Mouse (Mus musculus): Measurements from ENCODE around the gene Tmprss11g. TPM values are rescaled to one million over a fixed set of nuclear protein-coding genes. Genes with fewer than 3 reads are reported as not detected.

The Tmprss11g gene
- total RNA-seq, 1 experiment = not detected

GRCm38 (mm10) chr5:86439306-86439705, 79.1 kb downstream of the Tmprss11g start:
- in situ Hi-C loops (cut with MboI; ENCODE audit: low sequenced_read_pairs in 2 of 2, unreplicated experiment in 2 of 2) = loop anchor here in 1 of 2 experiments (25.0 kb wide), 1 partner anchor 223 kb away; no protein-coding TSS in a partner anchor
- Histone ChIP-seq H3K36me3 (ENCODE audit: control insufficient read depth, insufficient read depth, low read length, poor library complexity, severe bottlenecking) (no peaks in the 10 kb centered on the region), H3K9ac (ENCODE audit: insufficient read depth, low read depth, low read length, poor library complexity, severe bottlenecking) (no peak overlapping the region), H3K4me3 (ENCODE audit: insufficient read depth in 1 of 2, low read depth in 1 of 2, low read length in 2 of 2, poor library complexity in 1 of 2, severe bottlenecking in 1 of 2) (no peak overlapping the region), H3K27ac (ENCODE audit: insufficient read depth, low read depth, low read length, poor library complexity, severe bottlenecking) (no peak overlapping the region), H3K4me1 (ENCODE audit: control insufficient read depth in 2 of 2, insufficient read depth in 2 of 2, low read length in 2 of 2, poor library complexity in 1 of 2) (no peaks in the 10 kb centered on the region), H3K9me3 (ENCODE audit: control insufficient read depth, insufficient read depth, low read depth, low read length) (no peaks in the 10 kb centered on the region)
- no peak for DNase-seq (ENCODE audit: low read depth, low spot score)
- TF ChIP-seq CHD2 (IDR thresholded peaks at IDR 0.05; ENCODE audit: low read depth, low read length) (no peak), MAFK (IDR thresholded peaks at IDR 0.05; ENCODE audit: insufficient read depth, low read depth, low read length) (no peak), ZNF384 (IDR thresholded peaks at IDR 0.05; ENCODE audit: low read depth, low read length) (no peak), ZC3H11A (IDR thresholded peaks at IDR 0.05; ENCODE audit: borderline replicate concordance, low read depth, low read length) (no peak), HCFC1 (IDR thresholded peaks at IDR 0.05; ENCODE audit: borderline replicate concordance, insufficient read depth, low read length) (no peak)

GRCm38 (mm10) chr5:86438548-86438947, 79.9 kb downstream of the Tmprss11g start:
- DNase-seq (ENCODE audit: low read depth, low spot score) = no peak
- in situ Hi-C loops (cut with MboI; ENCODE audit: low sequenced_read_pairs in 2 of 2, unreplicated experiment in 2 of 2) = loop anchor here in 1 of 2 experiments (25.0 kb wide), 1 partner anchor 224 kb away; no protein-coding TSS in a partner anchor
- Histone ChIP-seq H3K9ac (ENCODE audit: insufficient read depth, low read depth, low read length, poor library complexity, severe bottlenecking) (no peak overlapping the region), H3K27ac (ENCODE audit: insufficient read depth, low read depth, low read length, poor library complexity, severe bottlenecking) (no peak overlapping the region), H3K36me3 (ENCODE audit: control insufficient read depth, insufficient read depth, low read length, poor library complexity, severe bottlenecking) (no peaks in the 10 kb centered on the region), H3K4me3 (ENCODE audit: insufficient read depth in 1 of 2, low read depth in 1 of 2, low read length in 2 of 2, poor library complexity in 1 of 2, severe bottlenecking in 1 of 2) (no peak overlapping the region), H3K4me1 (ENCODE audit: control insufficient read depth in 2 of 2, insufficient read depth in 2 of 2, low read length in 2 of 2, poor library complexity in 1 of 2) (no peaks in the 10 kb centered on the region), H3K9me3 (ENCODE audit: control insufficient read depth, insufficient read depth, low read depth, low read length) (no peaks in the 10 kb centered on the region)
- TF ChIP-seq HCFC1 (IDR thresholded peaks at IDR 0.05; ENCODE audit: borderline replicate concordance, insufficient read depth, low read length) (no peak), MAFK (IDR thresholded peaks at IDR 0.05; ENCODE audit: insufficient read depth, low read depth, low read length) (no peak), CHD2 (IDR thresholded peaks at IDR 0.05; ENCODE audit: low read depth, low read length) (no peak), ZC3H11A (IDR thresholded peaks at IDR 0.05; ENCODE audit: borderline replicate concordance, low read depth, low read length) (no peak), ZNF384 (IDR thresholded peaks at IDR 0.05; ENCODE audit: low read depth, low read length) (no peak)

Other genes starting within 250 kb of the Tmprss11g start
- not detected in 2 replicates for gene Tmprss11c, start 229.3 kb downstream of the Tmprss11g start, total RNA-seq (2012; rRNA removed)
- 2.1 and 2.5 TPM in 2 replicates for gene Tmprss11d, start 145.2 kb downstream of the Tmprss11g start, total RNA-seq (2012; rRNA removed)
- gene Tmprss11a, start 49.6 kb downstream of the Tmprss11g start, total RNA-seq (2012; rRNA removed) = 0.09 TPM in 1 of 2 replicates, not detected in the other
- 0.21 and 2.2 TPM in 2 replicates for gene Tmprss11f, start 113.8 kb upstream of the Tmprss11g start, total RNA-seq (2012; rRNA removed)
- 0.09 TPM in 1 of 2 replicates, not detected in the other for gene Tmprss11b, start 157.8 kb upstream of the Tmprss11g start, total RNA-seq (2012; rRNA removed)
- gene Tmprss11e, start 227.2 kb upstream of the Tmprss11g start, total RNA-seq (2012; rRNA removed) = 0.09 TPM in 1 of 2 replicates, not detected in the other